Mouse (Mus musculus): Measurements from ENCODE around the gene Fam53b.

Fam53b gene

GRCm38 (mm10) chr7:132765629-132766186, 48.0 kb downstream of the Fam53b start:
- DNase-seq = no peak

DNA sequence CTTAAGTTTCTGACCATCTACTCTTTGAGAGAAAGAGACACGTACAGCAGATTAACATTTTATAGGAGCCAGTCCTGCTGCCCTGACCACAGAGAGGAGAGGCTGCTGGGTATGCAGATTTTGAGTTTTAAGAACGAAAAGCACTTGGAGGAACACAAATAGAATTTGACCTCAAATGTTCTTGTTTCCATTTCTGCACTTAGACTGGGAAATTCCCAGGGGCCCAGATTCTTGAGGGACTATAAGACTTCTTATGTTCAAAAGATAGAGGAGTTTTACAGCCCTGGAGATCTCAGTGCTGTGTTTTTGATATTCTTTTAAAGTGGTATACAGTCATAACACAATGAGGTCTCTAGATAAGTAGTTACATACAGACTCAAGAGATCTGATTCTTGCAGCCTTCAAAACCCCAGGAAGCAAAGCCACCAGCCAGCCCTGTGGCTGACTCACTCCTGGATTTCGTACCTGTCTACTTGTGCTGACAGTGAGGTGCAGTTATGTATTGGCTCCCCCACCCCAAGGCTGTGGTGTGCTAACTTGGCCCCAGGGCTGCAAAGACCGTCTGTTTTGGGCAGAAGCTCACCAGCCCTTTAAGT, 48.7 kb downstream of the Fam53b start:
- no peak for DNase-seq

DNA sequence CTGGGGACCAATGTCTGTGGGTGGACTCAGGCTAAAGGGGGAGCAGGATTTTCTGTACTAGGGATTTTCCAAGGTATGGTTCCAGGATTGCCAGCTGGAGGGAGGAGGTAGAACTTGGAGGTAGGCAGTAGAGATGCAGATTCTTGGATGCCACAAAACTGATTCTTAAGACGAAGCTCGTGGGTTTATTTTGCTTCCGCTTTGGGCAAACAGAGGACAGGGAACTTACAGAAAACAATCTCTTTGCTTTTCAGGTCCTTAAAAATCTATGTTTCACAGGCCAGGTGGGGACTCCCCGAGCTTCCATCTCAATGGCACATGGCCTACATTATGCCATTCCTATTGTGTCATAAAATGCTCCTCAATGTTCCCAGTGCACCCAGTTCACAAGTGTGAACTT, 49.4 kb downstream of the Fam53b start:
- no peak for DNase-seq

DNA sequence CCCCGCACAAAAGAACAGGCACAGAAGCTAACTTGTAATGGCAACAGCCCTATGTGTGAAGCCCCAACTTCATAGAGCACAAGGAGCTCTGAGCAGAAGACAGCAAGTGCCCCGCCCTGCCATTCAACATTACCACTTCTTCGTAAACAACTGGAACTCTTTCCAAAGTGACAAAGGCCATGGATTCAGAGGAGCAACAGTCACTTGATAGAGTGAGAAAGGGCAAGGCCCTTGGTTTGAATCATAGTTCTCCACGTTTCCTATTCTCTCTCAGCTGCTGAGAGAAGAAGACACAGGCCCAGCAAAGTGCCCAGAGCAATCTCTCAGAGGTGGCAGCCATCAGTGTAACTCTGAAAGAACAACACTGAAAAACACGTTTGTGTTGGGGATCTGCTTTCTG, 49.8 kb downstream of the Fam53b start:
- no peak for DNase-seq

- no peak for DNase-seq
Measured at GRCm38 (mm10) chr7:132763351-132763750, 50.3 kb downstream of the Fam53b start.

DNA sequence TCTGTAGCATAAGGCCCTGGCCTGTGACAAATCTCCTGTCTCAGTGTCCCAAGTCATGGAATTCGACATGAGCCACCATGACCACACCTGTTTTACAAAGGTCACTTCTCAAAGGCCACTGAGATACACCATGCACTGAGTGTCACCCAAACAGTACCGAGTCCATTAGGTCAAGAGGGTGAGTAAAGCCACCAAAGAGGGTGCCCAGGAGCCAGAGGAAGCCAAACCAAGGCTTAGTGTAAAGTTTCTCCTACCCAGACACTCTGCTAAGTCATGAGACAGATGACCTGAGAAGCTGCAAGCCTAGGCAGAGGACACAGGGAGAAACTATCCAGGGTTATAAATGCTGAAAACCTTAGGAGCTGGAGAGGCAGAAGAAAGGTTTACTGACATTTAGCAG, 52.3 kb downstream of the Fam53b start:
- no peak for DNase-seq

DNA sequence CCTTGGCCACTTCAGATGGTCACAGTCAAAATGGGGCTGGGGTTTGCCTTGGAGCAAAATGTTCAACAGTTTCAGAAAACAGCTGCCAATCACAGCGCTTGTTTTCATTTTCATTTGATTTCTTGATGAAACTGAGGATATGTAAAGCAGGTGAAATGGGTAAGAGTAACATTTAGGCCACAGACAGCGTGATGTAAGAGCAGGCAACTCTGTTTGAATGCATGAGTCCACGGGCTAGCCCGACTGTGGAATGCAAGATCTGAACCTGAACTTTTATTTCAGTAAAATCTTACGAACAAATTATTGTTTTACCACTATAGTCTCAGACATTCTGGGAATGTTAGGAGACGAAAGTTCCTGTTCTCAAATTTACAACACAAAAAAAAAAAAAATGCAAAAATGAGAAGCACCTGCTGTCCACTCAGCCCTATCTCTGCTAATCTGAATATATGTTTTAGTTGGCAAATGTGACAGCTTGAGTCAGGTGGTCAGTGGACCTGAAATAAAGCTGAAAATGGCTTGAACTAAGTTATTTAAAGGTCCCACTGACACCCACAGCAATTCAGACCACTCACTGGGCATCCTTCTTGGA, 53.0 kb downstream of the Fam53b start:
- DNase-seq = no peak

DNA sequence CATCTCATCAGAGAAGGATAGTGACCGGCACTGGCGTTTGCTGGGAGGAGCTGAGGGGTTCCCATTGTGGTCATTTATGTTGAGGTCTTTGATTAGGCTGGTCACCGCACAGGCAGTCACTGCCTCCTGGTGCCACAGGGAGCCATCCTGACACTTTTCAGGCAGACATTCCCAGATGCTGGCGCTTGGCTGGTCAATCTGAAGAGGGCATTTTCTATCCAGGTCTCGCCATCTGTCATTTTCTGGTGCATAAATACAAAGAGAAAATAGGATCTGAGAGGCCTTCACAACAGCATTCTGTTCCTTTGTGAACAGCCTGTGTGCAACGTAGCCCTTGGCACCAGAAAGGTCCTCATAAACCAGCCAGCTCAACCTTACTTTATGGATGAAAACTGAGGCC, 53.8 kb downstream of the Fam53b start:
- DNase-seq = no peak

- no peak for DNase-seq
Measured at GRCm38 (mm10) chr7:132759405-132759891, 54.2 kb downstream of the Fam53b start.

DNA sequence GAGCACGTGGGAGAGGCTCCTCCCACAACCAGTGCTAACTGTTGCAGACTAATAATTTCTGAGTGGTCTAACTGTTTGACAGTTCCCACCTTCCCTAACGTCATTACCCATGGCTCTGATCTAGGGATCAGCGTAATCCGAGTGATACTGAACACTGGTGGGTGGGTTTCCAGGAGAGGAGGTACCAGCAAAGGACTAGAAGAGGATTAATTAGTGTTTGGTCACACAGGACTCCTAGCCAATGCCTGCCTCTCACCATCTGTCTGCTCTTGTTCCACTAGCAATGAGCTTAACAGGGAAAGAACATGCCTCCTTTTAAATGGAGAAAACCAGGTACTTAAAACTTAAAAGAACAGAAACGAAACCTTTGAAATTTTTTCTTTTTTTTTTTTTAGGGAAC, 54.8 kb downstream of the Fam53b start:
- DNase-seq = no peak

DNA sequence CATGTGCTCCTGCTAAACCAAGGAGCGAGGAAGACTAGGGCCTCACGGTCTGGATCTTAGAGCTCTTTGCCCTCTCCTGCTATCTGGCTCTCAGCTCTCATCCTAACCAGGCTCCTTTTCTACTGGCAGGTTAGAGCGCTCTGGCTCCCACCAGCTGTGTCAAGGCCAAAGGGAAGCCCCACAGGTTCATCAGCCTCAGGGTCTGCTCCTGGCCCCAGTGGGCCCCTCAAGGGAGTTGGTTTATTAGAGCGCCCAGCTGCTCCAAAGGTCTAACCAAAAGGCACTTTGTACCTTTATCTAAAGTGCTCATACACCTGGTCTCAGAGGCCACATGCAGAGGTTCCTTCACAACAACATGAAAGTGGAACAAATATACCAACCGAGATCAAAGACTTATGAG, 57.4 kb downstream of the Fam53b start:
- DNase-seq = no peak

- DNase-seq = peak; percentile 78
Measured at GRCm38 (mm10) chr7:132754389-132754750, 59.3 kb downstream of the Fam53b start.

DNA sequence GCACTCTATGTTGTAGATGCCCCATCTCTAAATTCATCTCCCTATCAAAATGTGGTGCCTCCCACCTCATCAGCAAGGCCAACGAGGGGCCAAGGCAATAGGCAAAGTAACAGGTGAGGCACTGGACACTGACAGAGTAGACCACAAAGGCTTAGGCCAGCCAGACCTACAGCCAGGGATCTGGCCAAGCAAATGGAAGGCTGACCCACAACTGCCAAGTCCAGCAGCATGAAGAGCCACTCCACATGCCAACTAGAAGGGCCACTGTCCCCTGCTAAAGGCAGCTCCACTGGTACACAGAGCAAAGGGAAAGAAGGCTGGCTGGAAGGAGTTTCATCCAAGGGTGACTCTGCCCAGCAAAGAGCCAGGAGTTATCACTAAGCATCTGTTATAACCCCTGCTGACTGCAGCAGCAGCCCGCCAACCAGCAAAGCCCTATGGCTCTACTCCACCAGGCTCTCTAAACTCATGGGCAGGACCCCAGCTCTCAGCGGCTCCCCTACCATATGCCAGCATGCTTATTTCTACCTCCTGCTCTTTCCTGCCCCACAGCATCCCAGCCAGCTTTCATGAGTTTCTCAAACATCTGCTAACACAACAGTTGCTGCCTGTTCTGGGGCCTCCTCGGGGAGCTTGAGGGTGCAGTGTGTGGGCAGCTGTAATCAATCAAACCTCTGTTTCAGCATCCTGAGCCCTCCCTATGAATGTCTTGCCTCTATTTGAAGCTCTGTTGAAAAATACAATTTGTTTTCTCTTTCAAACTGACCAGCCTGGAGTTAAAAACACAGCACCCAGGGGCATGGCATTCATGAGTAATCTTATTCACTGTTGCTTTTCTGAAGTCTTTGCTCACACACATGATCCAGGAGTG, 59.9 kb downstream of the Fam53b start:
- DNase-seq = no peak

DNA sequence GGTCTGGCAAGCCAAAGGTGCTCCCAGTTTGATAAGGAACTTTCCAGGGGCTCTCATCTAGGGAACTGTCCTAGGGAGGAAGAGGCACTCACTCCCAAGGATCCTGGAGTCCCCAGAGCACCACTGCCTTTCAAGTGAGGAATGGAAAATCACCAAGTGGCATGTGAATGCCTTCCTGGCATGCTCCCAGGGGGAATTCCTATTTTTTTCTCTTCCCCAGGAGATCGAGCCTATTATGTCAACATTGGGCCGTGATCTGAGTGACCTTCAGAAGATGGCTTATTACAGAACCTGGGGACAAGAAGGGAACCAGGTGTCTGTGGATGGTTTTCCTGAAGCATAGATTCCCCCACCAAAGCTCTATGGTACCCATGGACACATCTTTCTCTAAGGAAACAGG, 62.0 kb downstream of the Fam53b start:
- peak; percentile 52 for DNase-seq

DNA sequence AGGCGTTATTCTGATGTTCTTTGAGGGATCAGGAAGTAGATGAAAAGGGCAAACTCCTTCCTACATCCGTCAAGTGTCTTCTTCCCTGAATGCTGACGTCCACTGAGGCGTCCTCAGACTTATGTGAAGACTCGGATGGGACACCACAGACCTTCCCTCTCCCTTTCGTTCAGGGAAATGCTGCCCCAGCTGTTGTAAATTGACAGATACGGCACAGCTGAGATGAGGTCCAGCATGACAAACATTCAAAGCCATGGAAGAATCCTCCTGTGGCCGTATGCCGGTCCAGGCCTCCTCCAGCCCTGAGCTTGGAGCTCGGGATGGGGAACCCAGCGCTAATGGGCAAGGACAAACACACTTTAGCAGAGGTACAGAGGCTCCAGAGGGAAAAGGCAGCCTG, 64.2 kb downstream of the Fam53b start:
- no peak for DNase-seq

- peak; percentile 65 for DNase-seq
Measured at GRCm38 (mm10) chr7:132748076-132748769, 65.5 kb downstream of the Fam53b start.

- no peak for DNase-seq
Measured at GRCm38 (mm10) chr7:132747096-132747495, 66.6 kb downstream of the Fam53b start.

- no peak for DNase-seq
Measured at GRCm38 (mm10) chr7:132742912-132743311, 70.8 kb downstream of the Fam53b start.

DNA sequence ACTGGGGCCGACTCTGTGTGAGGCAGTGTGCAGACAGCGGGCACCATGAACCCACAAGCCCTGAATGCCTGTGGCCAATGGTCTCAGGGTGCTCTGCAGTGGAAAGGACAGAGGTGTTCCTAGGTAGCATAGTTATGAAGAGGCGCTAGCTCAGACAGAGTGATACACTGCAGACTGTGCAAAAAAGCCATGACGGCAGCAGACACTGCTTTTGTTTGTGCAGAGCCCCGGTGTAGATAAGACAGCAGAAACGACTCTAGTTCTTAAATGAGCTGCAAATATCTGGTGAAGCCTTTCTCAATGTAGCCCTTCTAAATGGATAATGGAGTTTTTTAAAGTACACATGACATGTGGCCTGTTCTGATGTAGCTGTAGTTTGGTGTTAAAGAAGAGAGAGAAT, 73.9 kb downstream of the Fam53b start:
- no peak for DNase-seq

DNA sequence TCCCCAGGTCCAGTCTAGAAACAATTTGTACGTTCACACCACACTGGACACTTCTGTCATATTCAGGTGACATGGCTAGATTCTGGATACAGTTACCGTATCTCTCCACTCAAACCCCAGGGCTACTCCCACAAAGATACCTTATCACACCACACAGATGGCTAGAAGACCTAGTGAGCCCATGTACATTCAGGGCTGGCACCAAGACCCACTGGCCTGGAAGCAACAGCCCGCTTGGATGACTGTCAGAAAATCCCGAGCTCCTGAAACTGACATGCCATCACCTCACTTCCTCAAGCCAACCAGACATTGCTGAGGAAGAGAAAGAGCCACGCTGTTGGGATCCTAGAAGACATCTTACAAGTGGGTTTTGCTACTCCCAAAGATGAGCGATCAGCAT, 74.8 kb downstream of the Fam53b start:
- no peak for DNase-seq

DNA sequence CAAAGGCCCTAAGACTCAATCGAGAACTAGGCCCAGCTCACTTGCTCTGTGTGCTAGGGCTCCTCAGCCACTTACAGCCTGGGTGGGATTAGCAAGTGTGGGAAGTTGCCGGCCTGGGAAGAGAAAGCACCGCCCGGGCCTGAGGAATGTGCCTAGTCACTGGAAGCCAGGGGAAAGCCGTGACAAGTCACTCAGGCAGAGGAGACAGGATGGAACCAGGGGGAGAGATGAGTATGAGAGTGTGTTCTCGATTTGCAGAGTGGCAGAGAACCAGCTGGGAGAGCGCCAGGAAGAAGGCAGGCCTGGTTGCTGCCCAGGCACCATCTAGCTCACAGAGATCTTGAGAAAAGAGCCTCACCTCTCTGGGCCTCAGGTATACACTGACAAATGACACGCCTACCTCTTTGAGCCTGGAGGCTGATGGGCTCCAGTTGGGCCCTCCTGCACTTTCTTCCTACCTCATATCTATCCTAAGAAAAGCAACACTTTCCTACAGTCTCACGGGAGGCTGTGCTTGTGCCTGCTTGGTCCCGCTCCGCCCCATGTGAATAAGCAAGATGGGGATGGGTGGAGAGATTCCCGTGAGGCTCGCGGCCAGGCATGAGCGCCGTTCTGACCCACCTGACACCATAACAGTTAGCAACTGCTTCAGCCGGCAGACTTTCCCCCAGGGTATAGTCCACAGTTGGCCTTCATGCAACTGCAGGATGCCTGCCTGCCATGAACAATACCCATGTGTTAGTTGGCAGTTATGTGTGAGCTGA, 77.4 kb downstream of the Fam53b start:
- peak; percentile 80 for DNase-seq

DNA sequence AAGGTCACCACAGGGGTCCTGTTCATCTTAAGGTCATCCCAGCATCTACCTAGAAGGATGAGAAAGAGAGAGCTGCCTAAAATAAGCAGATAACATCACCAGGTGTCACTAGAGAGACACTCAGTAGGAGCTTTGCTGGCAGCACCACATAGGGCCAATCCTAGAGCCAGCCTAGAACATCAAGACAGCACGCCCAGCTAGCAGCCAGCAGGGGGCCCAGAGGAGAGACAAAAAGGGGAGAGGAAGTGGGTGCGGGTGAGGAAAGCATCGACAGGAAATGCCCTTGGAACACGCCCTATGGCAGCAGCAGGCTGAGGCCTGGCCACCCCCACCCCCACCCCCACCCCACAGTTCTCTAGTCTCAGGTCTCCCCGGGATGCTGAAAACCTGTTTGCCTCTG, 78.5 kb downstream of the Fam53b start:
- peak; percentile 77 for DNase-seq
